Mouse (Mus musculus): Measurements from ENCODE around the gene Wnt5b. TPM values are rescaled to one million over a fixed set of nuclear protein-coding genes. Genes with fewer than 3 reads are reported as not detected.

The Wnt5b gene
- 7.3 TPM in 2 replicates for polyA plus RNA-seq (2014; fragmentation: Nextera tagmentation; extraction: Ambion mirVana)

DNA sequence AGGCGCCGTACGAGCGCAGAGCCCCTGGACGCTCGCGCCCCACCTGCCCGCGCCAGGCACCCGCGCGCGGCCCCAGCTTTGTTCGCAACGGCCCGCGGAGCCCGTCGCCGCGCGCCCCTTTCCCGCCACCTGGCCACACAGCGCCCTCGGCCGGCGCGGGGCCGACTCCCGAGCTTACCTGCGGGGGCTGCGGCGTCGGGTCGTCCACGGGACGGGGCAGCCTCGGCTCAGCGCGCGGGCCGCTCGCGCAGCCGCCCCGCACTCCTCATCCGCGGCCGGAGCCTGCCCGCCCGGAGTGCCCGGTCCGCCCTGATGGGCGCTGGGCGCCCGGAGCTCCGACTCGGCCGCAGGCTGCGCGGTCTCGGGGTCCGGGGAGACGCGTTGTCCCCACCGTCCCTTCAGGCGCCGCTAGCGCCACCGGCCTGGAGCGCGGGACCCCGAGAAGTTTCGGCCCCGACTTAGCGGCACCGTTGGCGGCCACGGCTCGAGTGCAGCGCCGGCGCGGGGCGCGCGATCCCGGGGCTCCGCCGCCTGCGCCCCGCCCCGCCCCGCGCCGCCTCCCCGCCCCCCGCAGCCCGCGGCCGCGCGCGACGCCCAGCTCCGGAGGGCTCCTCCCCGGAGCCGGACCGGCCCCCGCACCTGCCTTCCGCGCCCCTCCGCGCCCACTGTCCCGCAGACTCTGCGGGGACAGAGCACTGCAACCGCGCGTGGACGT is at the start of gene Wnt5b:
Gene Wnt5b, minus strand, starts transcription at position 545 of the 715 bp plus-strand sequence.
- H3K4me2 ChIP-seq (ENCODE audit: low read depth), result peak within 1 kb of the TSS; percentile 69
- no peaks in the 10 kb centered on the region for H3K4me1 ChIP-seq (ENCODE audit: control insufficient read depth, insufficient read depth, low read length)
- no peaks in the 10 kb centered on the region for H3K36me3 ChIP-seq (ENCODE audit: control insufficient read depth, insufficient read depth, low read length)
- 1% methylated on average over 69 of the region's 120 CpGs for WGBS
- peak within 1 kb of the TSS; percentile 76 for H3K9ac ChIP-seq (ENCODE audit: low read length)
- no peaks in the 10 kb centered on the region for H3K9me3 ChIP-seq (ENCODE audit: control insufficient read depth, low read length)
- H3K4me3 ChIP-seq (ENCODE audit: low read depth, low read length), result peak within 1 kb of the TSS; percentile 76
- ATAC-seq (ENCODE audit: insufficient read depth, low FRiP score, low TSS enrichment), result peak; percentile 74
- DNase-seq (ENCODE audit: low spot score), result peak; percentile 52
- H3K27me3 ChIP-seq (ENCODE audit: control insufficient read depth, insufficient read depth, low read length), result peaks cover 7% of the 10 kb centered on the region; the same call in 1 of the 2 replicates
- no peak within 1 kb of the TSS for H3K27ac ChIP-seq (ENCODE audit: low read depth, low read length)

DNA sequence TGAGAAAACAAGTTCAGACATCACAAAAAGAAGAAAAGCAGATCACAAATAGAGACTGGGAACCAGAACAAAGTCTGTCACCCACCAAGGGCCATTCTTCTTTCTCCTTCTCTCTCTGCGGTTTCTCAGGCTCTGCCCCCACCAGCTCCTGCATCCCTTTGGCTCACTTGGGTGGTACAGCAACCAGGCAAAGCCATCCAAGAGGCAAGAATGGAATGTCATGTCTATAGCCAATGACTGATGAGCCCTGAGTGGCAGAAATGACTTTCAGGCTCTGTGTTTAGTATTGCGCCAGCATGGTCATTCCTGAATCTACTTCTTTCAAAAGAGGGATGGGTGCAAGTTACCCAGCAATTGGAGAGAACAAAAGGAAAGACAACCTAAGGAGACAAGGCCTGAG is 46.7 kb upstream of the Wnt5b start:
- no peak for ATAC-seq (ENCODE audit: insufficient read depth, low FRiP score, low TSS enrichment)
- no peaks in the 10 kb centered on the region for H3K9me3 ChIP-seq (ENCODE audit: control insufficient read depth, low read length)
- no peaks in the 10 kb centered on the region for H3K36me3 ChIP-seq (ENCODE audit: control insufficient read depth, insufficient read depth, low read length)
- no peak overlapping the region for H3K27ac ChIP-seq (ENCODE audit: low read depth, low read length)
- no peak overlapping the region for H3K4me3 ChIP-seq (ENCODE audit: low read depth, low read length)
- 80% methylated on average over 2 of the region's 2 CpGs for WGBS
- H3K4me2 ChIP-seq (ENCODE audit: low read depth), result no peak overlapping the region
- H3K9ac ChIP-seq (ENCODE audit: low read length), result no peak overlapping the region
- H3K27me3 ChIP-seq (ENCODE audit: control insufficient read depth, insufficient read depth, low read length), result no peaks in the 10 kb centered on the region
- H3K4me1 ChIP-seq (ENCODE audit: control insufficient read depth, insufficient read depth, low read length), result peaks cover 6% of the 10 kb centered on the region
- DNase-seq (ENCODE audit: low spot score), result peak; percentile 17

GRCm38 (mm10) chr6:119587897-119588296 is 43.8 kb upstream of the Wnt5b start:
- no peaks in the 10 kb centered on the region for H3K9me3 ChIP-seq (ENCODE audit: control insufficient read depth, low read length)
- peaks cover 10% of the 10 kb centered on the region for H3K4me1 ChIP-seq (ENCODE audit: control insufficient read depth, insufficient read depth, low read length)
- no peak overlapping the region for H3K4me2 ChIP-seq (ENCODE audit: low read depth)
- no peaks in the 10 kb centered on the region for H3K27me3 ChIP-seq (ENCODE audit: control insufficient read depth, insufficient read depth, low read length)
- no peak overlapping the region for H3K27ac ChIP-seq (ENCODE audit: low read depth, low read length)
- ATAC-seq (ENCODE audit: insufficient read depth, low FRiP score, low TSS enrichment), result no peak
- H3K9ac ChIP-seq (ENCODE audit: low read length), result no peak overlapping the region
- DNase-seq (ENCODE audit: low spot score), result no peak
- no peaks in the 10 kb centered on the region for H3K36me3 ChIP-seq (ENCODE audit: control insufficient read depth, insufficient read depth, low read length)
- no peak overlapping the region for H3K4me3 ChIP-seq (ENCODE audit: low read depth, low read length)
- WGBS, result 96% methylated on average over 2 of the region's 2 CpGs

- Histone ChIP-seq H3K4me2 (ENCODE audit: low read depth) (no peak overlapping the region), H3K9ac (ENCODE audit: low read length) (no peak overlapping the region), H3K4me1 (ENCODE audit: control insufficient read depth, insufficient read depth, low read length) (peaks cover 10% of the 10 kb centered on the region), H3K27me3 (ENCODE audit: control insufficient read depth, insufficient read depth, low read length) (no peaks in the 10 kb centered on the region), H3K9me3 (ENCODE audit: control insufficient read depth, low read length) (no peaks in the 10 kb centered on the region), H3K36me3 (ENCODE audit: control insufficient read depth, insufficient read depth, low read length) (no peaks in the 10 kb centered on the region), H3K27ac (ENCODE audit: low read depth, low read length) (no peak overlapping the region), H3K4me3 (ENCODE audit: low read depth, low read length) (no peak overlapping the region)
- DNase-seq (ENCODE audit: low spot score) (no peak), ATAC-seq (ENCODE audit: insufficient read depth, low FRiP score, low TSS enrichment) (no peak)
Measured at GRCm38 (mm10) chr6:119587454-119587853, 43.3 kb upstream of the Wnt5b start.

- H3K9ac ChIP-seq (ENCODE audit: low read length), result no peak overlapping the region
- no peaks in the 10 kb centered on the region for H3K9me3 ChIP-seq (ENCODE audit: control insufficient read depth, low read length)
- no peaks in the 10 kb centered on the region for H3K27me3 ChIP-seq (ENCODE audit: control insufficient read depth, insufficient read depth, low read length)
- H3K4me1 ChIP-seq (ENCODE audit: control insufficient read depth, insufficient read depth, low read length), result peaks cover 10% of the 10 kb centered on the region
- ATAC-seq (ENCODE audit: insufficient read depth, low FRiP score, low TSS enrichment) (no peak), DNase-seq (ENCODE audit: low spot score) (peak; percentile 24)
- 63% methylated on average over 5 of the region's 5 CpGs for WGBS
- H3K36me3 ChIP-seq (ENCODE audit: control insufficient read depth, insufficient read depth, low read length), result no peaks in the 10 kb centered on the region
- no peak overlapping the region for H3K27ac ChIP-seq (ENCODE audit: low read depth, low read length)
- no peak overlapping the region for H3K4me3 ChIP-seq (ENCODE audit: low read depth, low read length)
- no peak overlapping the region for H3K4me2 ChIP-seq (ENCODE audit: low read depth)
Measured at GRCm38 (mm10) chr6:119585652-119586375, 41.7 kb upstream of the Wnt5b start.

GRCm38 (mm10) chr6:119584061-119584460 is 39.9 kb upstream of the Wnt5b start:
- H3K4me2 ChIP-seq (ENCODE audit: low read depth), result no peak overlapping the region
- H3K27me3 ChIP-seq (ENCODE audit: control insufficient read depth, insufficient read depth, low read length), result no peaks in the 10 kb centered on the region
- no peaks in the 10 kb centered on the region for H3K36me3 ChIP-seq (ENCODE audit: control insufficient read depth, insufficient read depth, low read length)
- no peak for ATAC-seq (ENCODE audit: insufficient read depth, low FRiP score, low TSS enrichment)
- no peak overlapping the region for H3K4me3 ChIP-seq (ENCODE audit: low read depth, low read length)
- no peak overlapping the region for H3K27ac ChIP-seq (ENCODE audit: low read depth, low read length)
- no peak overlapping the region for H3K9ac ChIP-seq (ENCODE audit: low read length)
- no peaks in the 10 kb centered on the region for H3K9me3 ChIP-seq (ENCODE audit: control insufficient read depth, low read length)
- H3K4me1 ChIP-seq (ENCODE audit: control insufficient read depth, insufficient read depth, low read length), result peaks cover 10% of the 10 kb centered on the region
- WGBS, result 17% methylated on average over 1 of the region's 1 CpGs
- no peak for DNase-seq (ENCODE audit: low spot score)

GRCm38 (mm10) chr6:119583165-119583564 is 39.0 kb upstream of the Wnt5b start:
- H3K4me1 ChIP-seq (ENCODE audit: control insufficient read depth, insufficient read depth, low read length), result peaks cover 10% of the 10 kb centered on the region
- no peak overlapping the region for H3K9ac ChIP-seq (ENCODE audit: low read length)
- DNase-seq (ENCODE audit: low spot score) (no peak), ATAC-seq (ENCODE audit: insufficient read depth, low FRiP score, low TSS enrichment) (no peak)
- no peak overlapping the region for H3K4me2 ChIP-seq (ENCODE audit: low read depth)
- no peaks in the 10 kb centered on the region for H3K36me3 ChIP-seq (ENCODE audit: control insufficient read depth, insufficient read depth, low read length)
- WGBS, result 90% methylated on average over 5 of the region's 5 CpGs
- no peaks in the 10 kb centered on the region for H3K27me3 ChIP-seq (ENCODE audit: control insufficient read depth, insufficient read depth, low read length)
- no peaks in the 10 kb centered on the region for H3K9me3 ChIP-seq (ENCODE audit: control insufficient read depth, low read length)
- H3K27ac ChIP-seq (ENCODE audit: low read depth, low read length), result no peak overlapping the region
- H3K4me3 ChIP-seq (ENCODE audit: low read depth, low read length), result no peak overlapping the region

- Histone ChIP-seq H3K4me3 (ENCODE audit: low read depth, low read length) (no peak overlapping the region), H3K27ac (ENCODE audit: low read depth, low read length) (no peak overlapping the region), H3K4me1 (ENCODE audit: control insufficient read depth, insufficient read depth, low read length) (no peaks in the 10 kb centered on the region), H3K36me3 (ENCODE audit: control insufficient read depth, insufficient read depth, low read length) (peaks cover 3% of the 10 kb centered on the region), H3K9ac (ENCODE audit: low read length) (no peak overlapping the region), H3K9me3 (ENCODE audit: control insufficient read depth, low read length) (no peaks in the 10 kb centered on the region), H3K4me2 (ENCODE audit: low read depth) (no peak overlapping the region), H3K27me3 (ENCODE audit: control insufficient read depth, insufficient read depth, low read length) (no peaks in the 10 kb centered on the region)
- 94% methylated on average over 4 of the region's 4 CpGs for WGBS
- no peak for DNase-seq (ENCODE audit: low spot score)
- ATAC-seq (ENCODE audit: insufficient read depth, low FRiP score, low TSS enrichment), result no peak
Measured at GRCm38 (mm10) chr6:119576706-119577105, 32.6 kb upstream of the Wnt5b start.

- Histone ChIP-seq H3K4me2 (ENCODE audit: low read depth) (no peak overlapping the region), H3K27ac (ENCODE audit: low read depth, low read length) (no peak overlapping the region)
- WGBS, result 93% methylated on average over 12 of the region's 12 CpGs
Measured at GRCm38 (mm10) chr6:119575331-119575730, 31.2 kb upstream of the Wnt5b start.

More at GRCm38 (mm10) chr6:119575331-119575730, 31.2 kb upstream of the Wnt5b start:
- H3K36me3 ChIP-seq (ENCODE audit: control insufficient read depth, insufficient read depth, low read length), result peaks cover 3% of the 10 kb centered on the region
- no peaks in the 10 kb centered on the region for H3K9me3 ChIP-seq (ENCODE audit: control insufficient read depth, low read length)
- H3K4me1 ChIP-seq (ENCODE audit: control insufficient read depth, insufficient read depth, low read length), result no peaks in the 10 kb centered on the region
- ATAC-seq (ENCODE audit: insufficient read depth, low FRiP score, low TSS enrichment) (no peak), DNase-seq (ENCODE audit: low spot score) (no peak)
- no peak overlapping the region for H3K9ac ChIP-seq (ENCODE audit: low read length)
- no peak overlapping the region for H3K4me3 ChIP-seq (ENCODE audit: low read depth, low read length)
- no peaks in the 10 kb centered on the region for H3K27me3 ChIP-seq (ENCODE audit: control insufficient read depth, insufficient read depth, low read length)

Measured in neural tube, embryonic 11.5 days (tissue).